Mouse (Mus musculus) kidney, adult 9 months (tissue): ENCODE measurements at regions not wholly inside any gene's neighbourhood (a gene's known extent, or its start where the extent isn't known, plus 50 kb on each side); places are given as distances from the start of the nearest gene placed in this dataset.

Experiments used
- DNase-seq: peaks from one replicate; pipeline ENCODE4 v3.0.0; 2022

GRCm38 (mm10) chr12:50187332-50187731, 461.6 kb downstream of the Prkd1 start:
- no peak for DNase-seq

- no peak for DNase-seq
These were observed 457.9 kb downstream of the Prkd1 start for GRCm38 (mm10) chr12:50190892-50191539.

GRCm38 (mm10) chr12:50191733-50192612, 456.9 kb downstream of the Prkd1 start:
- no peak for DNase-seq

- DNase-seq, result no peak
These were observed 455.4 kb downstream of the Prkd1 start for GRCm38 (mm10) chr12:50193501-50193900.

- no peak for DNase-seq
These were observed 454.2 kb downstream of the Prkd1 start for GRCm38 (mm10) chr12:50194714-50195113.

GRCm38 (mm10) chr12:50196339-50196738, 452.6 kb downstream of the Prkd1 start:
- DNase-seq, result no peak

GRCm38 (mm10) chr12:50241139-50241538, 407.8 kb downstream of the Prkd1 start:
- no peak for DNase-seq

- DNase-seq, result no peak
These were observed 390.0 kb downstream of the Prkd1 start for GRCm38 (mm10) chr12:50258901-50259300.

GRCm38 (mm10) chr12:50261072-50261471, 387.8 kb downstream of the Prkd1 start:
- no peak for DNase-seq

- no peak for DNase-seq
These were observed 375.5 kb downstream of the Prkd1 start for GRCm38 (mm10) chr12:50273239-50273880.

GRCm38 (mm10) chr12:50281615-50282014, 367.3 kb downstream of the Prkd1 start:
- no peak for DNase-seq
